Mouse (Mus musculus) erythroblast, embryonic 14.5 days (primary cell): Measurements from ENCODE around the gene Tor1b.

Source experiments
- GATA1 ChIP-seq: IDR thresholded peaks from 2 replicates; pipeline ENCODE4 v1.6.1; 2012; ENCODE audit warnings: low read length, inconsistent platforms, mixed read lengths
- TAL1 ChIP-seq: IDR thresholded peaks from 3 replicates; pipeline ENCODE4 v1.6.1; 2012; ENCODE audit warnings: low read length, inconsistent platforms, mixed read lengths

GRCm38 (mm10) chr2:31002857-31003256 lies 50.1 kb downstream of the Tor1b start:
- TF ChIP-seq TAL1: no peak
- TF ChIP-seq GATA1: no peak
